Mouse (Mus musculus): Measurements from ENCODE around the gene Magea6. TPM values are rescaled to one million over a fixed set of nuclear protein-coding genes. Genes with fewer than 3 reads are reported as not detected.

The Magea6 gene
- polyA plus RNA-seq (2014; fragmentation: Illumina TruSeq; extraction: RNeasy Lipid Tissue Mini Kit (QIAGEN cat#74804); ENCODE audit: low read depth, low replicate concordance), result not detected

DNA sequence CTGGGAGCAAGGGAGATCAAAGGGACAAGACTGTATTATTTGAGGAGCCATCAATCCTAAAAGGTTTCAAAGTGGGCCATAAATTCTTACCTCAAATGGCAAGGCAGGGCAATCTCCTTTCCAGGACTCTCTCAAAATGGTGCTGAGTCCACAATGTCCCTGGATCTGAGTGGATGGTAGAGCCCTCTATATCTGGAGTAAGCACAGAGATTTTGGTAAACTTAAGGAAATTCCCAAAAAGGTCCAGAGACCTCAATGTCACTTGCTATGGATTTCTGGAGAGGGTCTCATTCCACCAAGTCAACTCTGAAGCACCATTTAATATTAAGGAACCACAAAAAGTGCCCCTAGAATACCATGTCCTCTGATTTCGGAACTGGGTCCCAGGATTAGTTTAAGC is at the start of gene Magea6:
Gene Magea6 (minus strand): TSS at position 101 of the 400 bp plus-strand sequence.

DNA sequence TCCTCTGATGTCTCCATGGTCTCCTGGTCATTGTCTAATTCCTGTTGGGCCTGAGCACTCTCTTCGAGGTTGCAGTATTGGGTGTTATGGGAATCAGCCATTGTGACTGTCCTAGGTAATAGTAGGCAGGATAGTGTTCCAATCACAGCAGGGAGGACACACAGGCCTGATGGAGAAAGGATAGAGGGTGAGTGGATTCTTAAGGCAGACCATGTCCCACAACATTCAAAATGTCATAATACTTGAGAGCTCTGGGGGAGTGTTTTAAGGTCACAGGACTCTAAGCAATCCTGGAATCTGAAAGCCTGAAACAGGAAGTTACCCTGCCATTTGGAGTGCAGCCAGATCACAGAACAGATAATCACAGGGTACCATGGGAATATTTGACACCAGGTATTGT is 13.6 kb upstream of the Magea6 start, which contains the start of gene Magea3:
Gene Magea3 (minus strand): TSS at position 101 of the 400 bp plus-strand sequence.

DNA sequence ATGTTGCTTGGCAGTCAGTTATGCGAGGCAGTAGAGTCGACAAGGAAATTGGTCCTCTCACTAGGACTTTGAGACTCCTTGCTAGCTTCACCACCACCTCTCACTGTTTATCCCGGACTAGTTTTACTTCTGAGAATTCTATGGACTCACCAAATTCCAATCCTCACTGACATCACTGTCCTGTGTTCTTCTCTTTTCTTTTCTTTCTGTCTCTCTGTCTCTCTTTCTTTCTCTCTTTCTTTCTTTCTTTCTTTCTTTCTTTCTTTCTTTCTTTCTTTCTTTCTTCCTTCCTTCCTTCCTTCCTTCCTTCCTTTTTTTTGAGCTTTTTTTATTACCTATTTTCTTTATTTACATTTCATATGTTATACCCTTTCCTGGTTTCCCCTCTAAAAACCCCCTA is 45.6 kb downstream of the Magea6 start, which contains the start of gene Cldn34b1:
Gene Cldn34b1 (minus strand): TSS at position 101 of the 400 bp plus-strand sequence.

Other genes starting within 250 kb of the Magea6 start
- gene Cldn34b1, start 45.7 kb downstream of the Magea6 start, polyA plus RNA-seq (2014; fragmentation: Illumina TruSeq; extraction: RNeasy Lipid Tissue Mini Kit (QIAGEN cat#74804); ENCODE audit: low read depth, low replicate concordance), result not detected
- not detected for gene Magea3, start 13.5 kb upstream of the Magea6 start, polyA plus RNA-seq (2014; fragmentation: Illumina TruSeq; extraction: RNeasy Lipid Tissue Mini Kit (QIAGEN cat#74804); ENCODE audit: low read depth, low replicate concordance)
- not detected for gene Magea8, start 59.9 kb upstream of the Magea6 start, polyA plus RNA-seq (2014; fragmentation: Illumina TruSeq; extraction: RNeasy Lipid Tissue Mini Kit (QIAGEN cat#74804); ENCODE audit: low read depth, low replicate concordance)
- gene Magea5, start 127.2 kb upstream of the Magea6 start, polyA plus RNA-seq (2014; fragmentation: Illumina TruSeq; extraction: RNeasy Lipid Tissue Mini Kit (QIAGEN cat#74804); ENCODE audit: low read depth, low replicate concordance), result not detected
- gene Magea1, start 153.8 kb upstream of the Magea6 start, polyA plus RNA-seq (2014; fragmentation: Illumina TruSeq; extraction: RNeasy Lipid Tissue Mini Kit (QIAGEN cat#74804); ENCODE audit: low read depth, low replicate concordance), result not detected
- not detected for gene Magea2, start 157.7 kb upstream of the Magea6 start, polyA plus RNA-seq (2014; fragmentation: Illumina TruSeq; extraction: RNeasy Lipid Tissue Mini Kit (QIAGEN cat#74804); ENCODE audit: low read depth, low replicate concordance)
- gene Cldn34b2, start 192.4 kb upstream of the Magea6 start, polyA plus RNA-seq (2014; fragmentation: Illumina TruSeq; extraction: RNeasy Lipid Tissue Mini Kit (QIAGEN cat#74804); ENCODE audit: low read depth, low replicate concordance), result not detected